Mouse (Mus musculus) hindbrain, postnatal 0 days (tissue): Measurements from ENCODE around the gene Ptpn21. TPM values are rescaled to one million over a fixed set of nuclear protein-coding genes. Genes with fewer than 3 reads are reported as not detected.

Source experiments
- ATAC-seq: fragments of 200-750 bp; cut with Nextera tagmentation; 2 replicates; pipeline ENCODE4 v1.8.0; 2017; ENCODE audit warnings: mild to moderate bottlenecking, moderate TSS enrichment, moderate library complexity
- DNase-seq: peaks from one replicate; pipeline ENCODE4 v3.0.0-alpha.2; 2015; ENCODE audit warnings: low spot score
- H3K27ac ChIP-seq: fragments of 300-500 bp; sonication (generic); 2 replicates; pipeline ENCODE4 v1.5.1; 2014; ENCODE audit warnings: mild to moderate bottlenecking
- H3K27me3 ChIP-seq: fragments of 300-500 bp; sonication (generic); 2 replicates; pipeline ENCODE4 v1.6.1; 2014; ENCODE audit warnings: low read length, mixed read lengths; ENCODE audit not compliant: insufficient read depth
- H3K36me3 ChIP-seq: fragments of 300-500 bp; sonication (generic); 2 replicates; pipeline ENCODE4 v1.6.1; 2014; ENCODE audit warnings: low read length, mixed read lengths; ENCODE audit not compliant: insufficient read depth
- H3K4me1 ChIP-seq: fragments of 300-500 bp; sonication (generic); 2 replicates; pipeline ENCODE4 v1.6.1; 2014; ENCODE audit warnings: antibody characterized with exemption, low read length, mixed read lengths; ENCODE audit not compliant: insufficient read depth
- H3K4me2 ChIP-seq: fragments of 300-500 bp; sonication (generic); 2 replicates; pipeline ENCODE4 v1.6.1; 2014; ENCODE audit warnings: low read depth, mild to moderate bottlenecking, low read length, moderate library complexity, mixed read lengths
- H3K4me3 ChIP-seq: fragments of 300-500 bp; sonication (generic); 2 replicates; pipeline ENCODE4 v1.5.1; 2014; ENCODE audit warnings: low read length
- H3K9ac ChIP-seq: fragments of 300-500 bp; sonication (generic); replicated peaks from 2 replicates; pipeline ENCODE4 v1.6.1; 2014; ENCODE audit warnings: mild to moderate bottlenecking, low read length, moderate library complexity, mixed read lengths
- H3K9me3 ChIP-seq: fragments of 300-500 bp; sonication (generic); 2 replicates; pipeline ENCODE4 v1.6.1; 2016; ENCODE audit warnings: low read length, mixed read lengths
- CTCF ChIP-seq: IDR thresholded peaks from 2 replicates; pipeline ENCODE4 v1.5.1; 2016; ENCODE audit warnings: antibody characterized with exemption, control low read depth, low read depth
- WGBS: fragments of 180-500 bp; shearing (Covaris S2); extraction: QIAGEN DNeasy Blood & Tissue Kit; methylation state at CpG from one replicate; pipeline ENCODE4 v1.1.7; 2014; 5-methylcytosine and 5-hydroxymethylcytosine counted together
- polyA plus RNA-seq: library from polyadenylated mRNA; unstranded; fragments of >200 nt; fragmentation: Nextera tagmentation; extraction: Ambion mirVana; gene quantifications from 2 replicates; pipeline ENCODE4 v1.2.1, GENCODE M21; 2015
- total RNA-seq: library from RNA; depleted of rRNA; stranded (reverse); fragments of >200 nt; gene quantifications from 2 replicates; pipeline ENCODE4 v1.2.3, GENCODE M21; 2014

Ptpn21 gene
- total and polyA plus RNA-seq, 2 experiments from 2014 or later = 2.7 to 6.0 TPM

DNA sequence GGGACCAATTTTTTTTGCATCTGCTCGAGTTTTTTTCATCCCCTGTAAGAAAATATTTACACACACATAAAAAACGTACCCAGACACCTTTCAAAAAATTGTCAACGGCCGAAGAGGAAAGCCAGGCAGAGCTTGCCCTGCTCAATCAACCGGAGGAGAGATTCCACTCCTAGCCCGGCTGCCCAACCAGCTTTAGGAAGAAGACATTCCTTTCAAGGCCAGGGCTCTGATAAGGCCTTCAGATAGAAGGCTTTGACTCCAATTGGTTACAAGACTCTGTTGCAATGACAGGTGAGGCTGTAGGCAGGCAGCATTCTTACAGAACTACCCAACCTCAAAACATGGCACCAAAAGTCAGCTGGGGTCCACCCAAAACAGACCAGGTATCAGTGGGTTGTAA, 53.6 kb downstream of the Ptpn21 start:
- Histone ChIP-seq H3K27me3 (no peaks in the 10 kb centered on the region), H3K4me2 (no peak overlapping the region), H3K36me3 (peaks cover 13% of the 10 kb centered on the region; the same call in 1 of the 2 replicates), H3K4me1 (no peaks in the 10 kb centered on the region), H3K27ac (no peak overlapping the region), H3K9me3 (no peaks in the 10 kb centered on the region), H3K4me3 (no peak overlapping the region), H3K9ac (no peak overlapping the region)
- ATAC-seq (no peak), DNase-seq (no peak)
- TF ChIP-seq CTCF = no peak
- 82% methylated on average over 6 of the region's 6 CpGs for WGBS

DNA sequence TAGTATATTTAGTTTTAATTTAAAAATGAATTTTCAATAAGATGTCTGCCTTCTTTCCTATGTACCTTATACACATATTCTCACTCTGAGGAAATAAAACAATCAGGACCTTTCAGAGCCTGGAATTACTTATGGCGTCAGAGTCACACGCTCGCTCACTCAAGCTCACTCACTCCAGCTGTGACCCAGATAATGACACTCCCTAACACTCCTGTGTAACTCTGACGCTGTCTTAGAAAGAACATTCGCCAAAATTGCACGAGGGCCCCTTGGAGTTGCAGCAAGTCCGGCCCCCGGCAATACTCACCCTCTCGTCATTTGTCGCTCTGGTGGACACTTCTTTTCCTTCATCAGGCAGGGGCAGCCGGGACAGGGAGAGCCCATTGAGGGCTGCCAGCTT, 54.0 kb downstream of the Ptpn21 start:
- Histone ChIP-seq H3K4me2 (no peak overlapping the region), H3K4me3 (no peak overlapping the region), H3K36me3 (peaks cover 13% of the 10 kb centered on the region; the same call in 1 of the 2 replicates), H3K4me1 (no peaks in the 10 kb centered on the region), H3K27ac (no peak overlapping the region), H3K9ac (no peak overlapping the region), H3K9me3 (no peaks in the 10 kb centered on the region), H3K27me3 (no peaks in the 10 kb centered on the region)
- ATAC-seq = no peak
- no peak for DNase-seq
- 76% methylated on average over 11 of the region's 11 CpGs for WGBS
- no peak for TF ChIP-seq CTCF

DNA sequence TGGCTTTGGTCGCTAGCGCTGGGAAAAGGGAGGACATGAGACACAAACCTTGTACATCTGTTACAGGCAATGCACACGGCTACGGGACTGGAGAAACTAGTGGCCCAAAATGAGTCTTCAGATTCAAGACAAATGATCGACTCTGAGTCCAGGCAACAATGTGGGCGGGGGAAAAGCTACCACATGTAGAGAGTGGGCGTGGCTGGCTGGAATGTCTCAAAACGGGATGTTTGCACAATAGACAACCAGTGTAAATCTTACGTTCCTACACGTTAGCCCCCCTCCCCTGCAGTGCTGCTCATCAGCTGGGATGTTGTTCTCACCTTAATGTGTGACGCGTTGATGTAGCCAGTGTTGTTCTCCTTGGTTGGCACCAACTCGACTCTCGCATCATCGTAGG, 55.0 kb downstream of the Ptpn21 start:
- no peaks in the 10 kb centered on the region for H3K4me1 ChIP-seq
- ATAC-seq = no peak

DNA sequence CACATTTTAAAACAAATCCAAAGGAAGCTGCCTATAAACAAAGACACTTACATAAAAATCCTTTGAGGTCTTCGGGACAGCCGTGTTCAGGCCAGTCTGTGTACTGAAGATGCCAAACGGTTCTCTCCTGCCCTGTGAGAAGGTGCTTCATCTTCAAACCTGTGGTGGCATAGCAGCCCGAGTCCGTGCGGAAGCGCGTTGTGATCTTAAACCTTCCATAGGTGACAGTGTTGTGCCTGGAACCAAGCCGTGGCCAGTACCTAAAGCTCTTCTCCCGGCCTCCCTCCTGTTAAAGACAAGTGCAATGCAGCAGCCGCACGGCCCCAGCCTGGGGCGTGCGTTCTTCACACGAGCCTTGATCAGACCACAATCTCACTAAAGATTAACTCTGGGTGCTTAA, 57.3 kb downstream of the Ptpn21 start:
- no peaks in the 10 kb centered on the region for H3K27me3 ChIP-seq
- ATAC-seq (no peak), DNase-seq (no peak)
- no peak for TF ChIP-seq CTCF
- H3K4me1 ChIP-seq = no peaks in the 10 kb centered on the region
- no peak overlapping the region for H3K9ac ChIP-seq
- no peak overlapping the region for H3K27ac ChIP-seq
- no peak overlapping the region for H3K4me2 ChIP-seq
- peaks cover 13% of the 10 kb centered on the region; the same call in 1 of the 2 replicates for H3K36me3 ChIP-seq
- 87% methylated on average over 15 of the region's 15 CpGs for WGBS
- no peak overlapping the region for H3K4me3 ChIP-seq
- no peaks in the 10 kb centered on the region for H3K9me3 ChIP-seq

More for the DNA sequence above, 55.0 kb downstream of the Ptpn21 start:
- TF ChIP-seq CTCF = no peak
- WGBS = 82% methylated on average over 15 of the region's 15 CpGs
- Histone ChIP-seq H3K9me3 (no peaks in the 10 kb centered on the region), H3K4me2 (no peak overlapping the region), H3K36me3 (peaks cover 13% of the 10 kb centered on the region; the same call in 1 of the 2 replicates), H3K4me3 (no peak overlapping the region), H3K9ac (no peak overlapping the region), H3K27ac (no peak overlapping the region), H3K27me3 (no peaks in the 10 kb centered on the region)
- no peak for DNase-seq

DNA sequence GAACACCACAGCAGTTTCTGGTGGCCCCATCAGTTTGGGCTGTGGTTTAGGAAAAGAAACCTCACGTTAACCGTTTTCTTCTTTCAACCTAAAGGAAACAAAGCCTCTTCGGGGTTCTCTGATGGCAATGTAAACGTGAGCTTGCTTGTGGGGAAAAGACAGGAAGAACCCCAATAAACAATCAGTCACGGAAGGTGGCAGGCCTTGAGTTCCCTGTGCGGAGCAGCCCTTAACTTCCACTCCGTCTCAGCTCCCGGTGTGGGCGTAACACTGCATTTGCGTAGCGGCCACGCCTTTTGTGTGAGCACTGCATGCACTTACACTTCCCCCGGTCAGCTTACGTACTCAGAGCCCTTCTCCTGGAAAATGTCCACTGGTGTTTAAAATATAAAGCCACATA, 59.9 kb downstream of the Ptpn21 start:
- ATAC-seq (no peak), DNase-seq (no peak)
- Histone ChIP-seq H3K27ac (no peak overlapping the region), H3K36me3 (peaks cover 11% of the 10 kb centered on the region; the same call in 1 of the 2 replicates), H3K4me2 (no peak overlapping the region), H3K9ac (no peak overlapping the region), H3K9me3 (no peaks in the 10 kb centered on the region), H3K4me3 (no peak overlapping the region), H3K4me1 (no peaks in the 10 kb centered on the region), H3K27me3 (no peaks in the 10 kb centered on the region)
- TF ChIP-seq CTCF = no peak
- 46% methylated on average over 14 of the region's 14 CpGs for WGBS

DNA sequence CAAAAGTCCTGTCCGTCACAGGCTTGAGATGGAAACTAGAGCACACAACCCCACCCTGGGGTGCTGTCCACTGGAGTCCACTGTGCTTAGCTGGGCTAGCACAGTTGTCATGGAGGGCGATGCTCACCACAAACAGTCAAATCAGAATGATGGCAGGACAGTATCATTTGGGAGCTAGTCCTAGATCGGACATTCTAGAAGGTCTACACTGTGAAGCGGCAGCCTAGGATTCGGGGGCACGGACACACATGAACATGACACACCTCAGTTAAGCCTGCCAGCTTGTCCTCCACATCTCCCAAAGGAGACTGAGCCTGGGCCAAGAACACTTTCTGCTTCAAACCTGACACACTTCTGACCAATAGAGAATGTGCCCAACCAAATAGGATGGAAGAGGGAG, 60.3 kb downstream of the Ptpn21 start:
- ATAC-seq (no peak), DNase-seq (no peak)
- peaks cover 6% of the 10 kb centered on the region; the same call in 1 of the 2 replicates for H3K36me3 ChIP-seq
- H3K4me2 ChIP-seq = no peak overlapping the region
- no peaks in the 10 kb centered on the region for H3K9me3 ChIP-seq
- no peak overlapping the region for H3K27ac ChIP-seq
- TF ChIP-seq CTCF = no peak
- WGBS = 95% methylated on average over 6 of the region's 6 CpGs
- H3K4me1 ChIP-seq = no peaks in the 10 kb centered on the region
- no peak overlapping the region for H3K9ac ChIP-seq
- H3K4me3 ChIP-seq = no peak overlapping the region
- H3K27me3 ChIP-seq = no peaks in the 10 kb centered on the region

DNA sequence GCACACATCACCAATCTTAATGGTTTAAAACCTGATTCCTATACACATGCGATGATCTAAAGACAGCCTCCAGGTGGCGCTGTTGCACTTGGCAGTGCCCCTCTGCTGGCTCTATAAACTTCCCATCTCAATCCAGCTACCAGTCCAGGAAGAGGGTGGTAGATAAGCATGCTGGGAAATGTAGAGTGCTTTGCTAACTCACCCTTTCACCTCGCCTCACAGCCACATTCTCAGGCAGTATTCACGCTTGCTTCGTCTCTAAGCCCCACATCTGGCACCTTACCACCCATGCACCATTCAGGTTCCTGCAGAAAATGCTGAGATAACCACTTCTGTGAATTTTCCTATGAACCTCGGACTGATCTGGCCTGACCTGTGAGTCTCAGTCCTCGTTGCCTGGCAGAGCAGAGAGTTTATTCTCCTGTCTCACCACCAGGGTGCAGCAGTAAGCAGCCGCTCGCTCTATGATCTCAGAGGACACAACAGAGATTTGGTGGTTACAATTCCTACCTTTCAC, 62.5 kb downstream of the Ptpn21 start:
- H3K4me2 ChIP-seq = peak overlapping the region; percentile 45
- ATAC-seq = peak; percentile 93

More for the DNA sequence above, 62.5 kb downstream of the Ptpn21 start:
- peak overlapping the region; percentile 69; the same call in 1 of the 2 replicates for H3K27ac ChIP-seq
- peak; percentile 90 for DNase-seq
- no peak overlapping the region for H3K4me3 ChIP-seq
- H3K4me1 ChIP-seq = no peaks in the 10 kb centered on the region
- H3K27me3 ChIP-seq = no peaks in the 10 kb centered on the region
- TF ChIP-seq CTCF = peak; percentile 79
- peaks cover 7% of the 10 kb centered on the region for H3K36me3 ChIP-seq
- no peak overlapping the region for H3K9ac ChIP-seq
- H3K9me3 ChIP-seq = no peaks in the 10 kb centered on the region
- 8% methylated on average over 9 of the region's 9 CpGs for WGBS
